Comparison of ENCODE assay signal across 16 mouse cellular contexts in the genomic region with DNA sequence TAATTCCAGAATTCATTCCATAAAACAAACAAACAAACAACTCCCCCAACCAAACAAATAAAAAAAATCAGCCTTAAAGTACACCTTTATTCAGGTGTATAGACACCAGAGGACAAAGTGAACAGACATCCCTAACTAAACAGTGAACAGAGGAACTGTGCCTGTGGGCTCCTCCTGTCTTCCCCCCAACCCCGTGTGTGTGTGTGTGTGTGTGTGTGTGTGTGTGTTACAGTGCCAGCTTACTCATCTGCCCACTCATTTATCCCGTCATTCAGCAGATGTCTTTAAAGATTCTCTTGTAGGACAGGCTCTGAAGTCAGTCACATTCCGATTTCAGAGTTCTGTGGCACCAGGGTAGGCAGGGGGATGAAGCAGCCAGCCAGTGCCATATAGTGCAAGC. TPM values are rescaled to one million over a fixed set of nuclear protein-coding genes. Genes with fewer than 3 reads are reported as not detected.
DNase-seq lines count a peak whose midpoint lies in the region; ATAC-seq lines count a peak whose summit lies in the region.
"Had no signal": no experiment of that assay in that cellular context is flagged by ENCODE, and none has a peak within 500 bp of the region (broad histone marks: within the 10 kb centered on the region; RNA-seq: fewer than 3 reads in every experiment).

No protein-coding gene starts in this region.

- no peaks in the 10 kb centered on the region for H3K27me3 ChIP-seq in kidney, embryonic 16.5 days (ENCODE audit: insufficient read depth, low read length)
- H3K27me3 ChIP-seq: embryonic facial prominence, embryonic 13.5 days; embryonic facial prominence, embryonic 15.5 days; forebrain, embryonic 15.5 days had no signal

- H3K4me3 ChIP-seq in kidney, embryonic 16.5 days (ENCODE audit: low read length) = no peak overlapping the region
- H3K4me3 ChIP-seq: embryonic facial prominence, embryonic 13.5 days; embryonic facial prominence, embryonic 15.5 days; erythroblast, embryonic 14.5 days; forebrain, embryonic 13.5 days; forebrain, embryonic 15.5 days had no signal

- H3K4me1 ChIP-seq in kidney, embryonic 16.5 days (ENCODE audit: insufficient read depth, low read length) = peaks cover 62% of the 10 kb centered on the region

- DNase-seq in embryo, embryonic 10 days (ENCODE audit: low spot score) = peak; percentile 3
- DNase-seq in embryo, embryonic 11 days = no peak
- DNase-seq in kidney, postnatal 10 days = no peak
- DNase-seq in 3134 (ENCODE audit: extremely low read depth, insufficient read length, low spot score) = peak; percentile 36
- DNase-seq in yolk sac, embryonic 10.5 days (ENCODE audit: low spot score) = no peak
- DNase-seq: cerebellum, adult 11 months; cerebellum, adult 18-20 months; cerebellum, adult 8-10 months; cerebellum, adult 9-11 months had no signal

- 75% methylated on average over 3 of the region's 3 CpGs for WGBS in kidney, embryonic 16.5 days

- H3K27ac ChIP-seq in kidney, embryonic 16.5 days (ENCODE audit: low read length) = peak overlapping the region; percentile 11; the same call in 1 of the 2 replicates
- H3K27ac ChIP-seq: embryonic facial prominence, embryonic 13.5 days; embryonic facial prominence, embryonic 15.5 days; forebrain, embryonic 13.5 days; forebrain, embryonic 15.5 days had no signal

- H3K9me3 ChIP-seq in kidney, embryonic 16.5 days (ENCODE audit: low read length) = no peaks in the 10 kb centered on the region
- H3K9me3 ChIP-seq: embryonic facial prominence, embryonic 13.5 days; embryonic facial prominence, embryonic 15.5 days; forebrain, embryonic 13.5 days; forebrain, embryonic 15.5 days had no signal

- no peak overlapping the region for H3K4me2 ChIP-seq in kidney, embryonic 16.5 days (replicated peaks; ENCODE audit: low read depth, low read length)
- H3K4me2 ChIP-seq: embryonic facial prominence, embryonic 15.5 days; forebrain, embryonic 13.5 days; forebrain, embryonic 15.5 days had no signal

- no peak overlapping the region for H3K9ac ChIP-seq in kidney, embryonic 16.5 days (replicated peaks; ENCODE audit: low read length)
- H3K9ac ChIP-seq: embryonic facial prominence, embryonic 13.5 days; embryonic facial prominence, embryonic 15.5 days; forebrain, embryonic 13.5 days; forebrain, embryonic 15.5 days; forebrain, postnatal 0 days had no signal

- H3K36me3 ChIP-seq in kidney, embryonic 16.5 days (ENCODE audit: insufficient read depth, low read length) = peaks cover 5% of the 10 kb centered on the region; the same call in 1 of the 2 replicates
- H3K36me3 ChIP-seq: embryonic facial prominence, embryonic 13.5 days; embryonic facial prominence, embryonic 15.5 days; forebrain, embryonic 15.5 days had no signal

- ATAC-seq in kidney, embryonic 16.5 days (ENCODE audit: low FRiP score, low TSS enrichment) = no peak
- ATAC-seq: forebrain, embryonic 13.5 days; forebrain, embryonic 15.5 days; forebrain, postnatal 0 days had no signal

RNA-seq across cellular contexts. Expression of gene Lhfpl2, which starts 2.9 kb away (rescaled TPM):
- polyA plus RNA-seq in kidney, embryonic 16.5 days (2015; fragmentation: Nextera tagmentation; extraction: Ambion mirVana) = 91.2 and 96.0 TPM in 2 replicates
- polyA plus RNA-seq: erythroblast, embryonic 14.5 days had no signal

Comparison
In these comparisons a context has a peak if more than half of its experiments do, and no peak if none do; other contexts are left out.
1. DNase-seq: peak in embryo, embryonic 10 days (single experiment) and 3134 (single experiment); none in embryo, embryonic 11 days (single experiment), kidney, postnatal 10 days (single experiment) and yolk sac, embryonic 10.5 days (single experiment).